Mouse (Mus musculus) ovary, adult 18-20 months (tissue): ENCODE results near the gene Paxx.

Experiments used
- DNase-seq: peaks from one replicate; pipeline ENCODE4 v3.0.0; 2022; ENCODE audit warnings: low spot score, mixed read lengths

Gene Paxx

GRCm38 (mm10) chr2:25408908-25409307, 52.0 kb downstream of the Paxx start:
- no peak for DNase-seq
